Mouse (Mus musculus): Measurements from ENCODE around the gene Pold3. TPM values are rescaled to one million over a fixed set of nuclear protein-coding genes. Genes with fewer than 3 reads are reported as not detected.
A peak's percentile ranks its signal among the peaks of the same experiment; 100 is the strongest.

The Pold3 gene
- polyA plus RNA-seq (2012; rRNA removed) = 4.7 and 6.8 TPM in 2 replicates

DNA sequence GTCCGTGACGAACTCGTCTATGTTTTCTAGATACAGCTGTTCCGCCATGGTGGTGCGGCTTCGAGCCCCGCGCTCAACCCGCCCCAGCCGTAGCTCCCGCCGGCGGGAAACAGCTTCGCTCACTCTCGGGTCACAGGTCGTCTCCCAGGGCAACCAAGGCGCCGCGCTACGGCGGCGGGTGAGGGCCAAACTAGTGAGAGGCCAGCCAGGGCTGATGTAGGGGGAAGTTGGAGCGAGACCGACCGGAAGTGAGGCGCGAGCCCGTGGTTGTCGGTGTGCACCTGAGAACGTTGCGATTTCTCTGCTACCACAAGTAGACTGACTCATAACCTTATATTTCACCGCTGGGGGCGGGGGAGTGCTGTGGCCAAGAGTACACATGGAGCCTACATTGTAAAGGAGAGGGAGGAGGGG, at the start of gene Pold3:
Pold3 (minus strand) TSS at position 190 of the 414 bp plus-strand sequence.
- Histone ChIP-seq H3K4me3 (replicated peaks; ENCODE audit: extremely low read depth, low read depth, low read length) (peak within 1 kb of the TSS; percentile 79), H3K4me1 (ENCODE audit: control insufficient read depth, insufficient read depth, low read length) (peaks cover 2% of the 10 kb centered on the region; the same call in 1 of the 2 replicates)
- peak; percentile 100 for DNase-seq
- TF ChIP-seq CTCF (IDR thresholded peaks at IDR 0.05; ENCODE audit: insufficient read depth, low read length) (no peak), POLR2A (IDR thresholded peaks at IDR 0.05; ENCODE audit: borderline replicate concordance, extremely low read depth, low read depth, low read length) (peak; percentile 87; the same call in 1 of the 2 replicates)
- WGBS = under 1% methylated on average over 33 of the region's 33 CpGs

DNA sequence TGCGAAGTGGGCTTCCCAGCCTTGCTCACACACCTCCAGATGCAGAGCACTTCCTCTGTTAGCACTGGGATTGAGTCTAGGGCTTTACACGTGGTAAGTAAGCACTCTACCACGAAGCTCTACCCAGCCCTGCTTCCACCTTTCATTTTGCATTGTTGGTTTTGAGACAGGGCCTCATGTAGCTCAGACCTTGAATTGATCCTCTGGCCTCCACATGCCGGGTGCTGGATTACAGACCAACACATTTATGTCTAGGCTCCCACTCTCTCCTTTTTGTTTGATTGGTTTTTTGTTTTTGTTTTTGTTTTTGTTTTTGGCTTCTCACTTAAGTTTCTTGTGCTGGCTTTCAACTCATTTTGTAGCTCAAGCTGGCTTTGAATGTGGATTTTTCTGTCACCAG, 49.4 kb upstream of the Pold3 start:
- Histone ChIP-seq H3K4me3 (replicated peaks; ENCODE audit: extremely low read depth, low read depth, low read length) (no peak overlapping the region), H3K4me1 (ENCODE audit: control insufficient read depth, insufficient read depth, low read length) (no peaks in the 10 kb centered on the region)
- TF ChIP-seq CTCF (IDR thresholded peaks at IDR 0.05; ENCODE audit: insufficient read depth, low read length) (no peak), POLR2A (IDR thresholded peaks at IDR 0.05; ENCODE audit: borderline replicate concordance, extremely low read depth, low read depth, low read length) (no peak)
- 54% methylated on average over 4 of the region's 4 CpGs for WGBS
- no peak for DNase-seq

DNA sequence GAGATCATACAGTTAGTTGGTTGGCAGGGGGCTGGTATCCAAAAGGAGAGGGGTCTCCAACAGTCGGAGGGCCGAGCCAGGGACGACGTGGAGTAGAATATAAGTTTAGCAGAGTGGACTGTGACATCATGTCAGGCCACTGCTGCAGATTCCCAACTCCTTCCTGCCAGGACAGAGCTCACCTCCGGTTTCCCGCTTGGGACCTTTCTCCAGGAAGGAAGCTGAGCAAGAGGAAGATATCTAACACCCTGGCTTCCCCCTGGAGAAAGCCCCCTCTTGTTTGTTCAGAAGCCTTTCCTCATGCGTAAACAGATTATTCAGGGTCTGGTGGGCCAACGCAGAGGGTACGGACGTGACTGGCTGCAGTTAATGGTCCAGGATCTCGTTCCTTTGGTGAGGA, 47.3 kb upstream of the Pold3 start:
- TF ChIP-seq POLR2A (IDR thresholded peaks at IDR 0.05; ENCODE audit: borderline replicate concordance, extremely low read depth, low read depth, low read length) (no peak), CTCF (IDR thresholded peaks at IDR 0.05; ENCODE audit: insufficient read depth, low read length) (no peak)
- no peaks in the 10 kb centered on the region for H3K4me1 ChIP-seq (ENCODE audit: control insufficient read depth, insufficient read depth, low read length)
- DNase-seq = no peak
- WGBS = 53% methylated on average over 11 of the region's 11 CpGs
- H3K4me3 ChIP-seq (replicated peaks; ENCODE audit: extremely low read depth, low read depth, low read length) = no peak overlapping the region

DNA sequence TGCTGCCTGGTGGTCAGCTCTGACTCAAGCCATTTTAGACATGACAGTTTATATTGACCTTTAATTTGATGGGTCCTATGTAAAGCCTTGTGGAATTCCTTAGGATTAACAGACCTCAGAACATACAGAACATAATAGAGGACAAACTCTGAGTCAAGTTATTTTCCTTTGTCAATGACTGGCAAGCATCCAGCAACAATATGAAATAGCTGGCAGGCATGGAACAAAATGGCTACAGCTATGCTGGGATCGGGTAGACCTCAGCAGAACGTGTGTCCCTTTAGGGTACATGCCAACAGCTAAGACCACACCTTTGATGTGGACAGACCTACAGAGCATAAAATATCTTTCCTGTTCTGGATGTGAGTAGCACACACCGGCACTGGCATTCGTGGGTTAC, 42.1 kb upstream of the Pold3 start:
- H3K4me3 ChIP-seq (replicated peaks; ENCODE audit: extremely low read depth, low read depth, low read length) = no peak overlapping the region
- TF ChIP-seq CTCF (IDR thresholded peaks at IDR 0.05; ENCODE audit: insufficient read depth, low read length) (no peak), POLR2A (IDR thresholded peaks at IDR 0.05; ENCODE audit: borderline replicate concordance, extremely low read depth, low read depth, low read length) (no peak)
- WGBS = 54% methylated on average over 4 of the region's 4 CpGs
- DNase-seq = no peak
- peaks cover 5% of the 10 kb centered on the region for H3K4me1 ChIP-seq (ENCODE audit: control insufficient read depth, insufficient read depth, low read length)

DNA sequence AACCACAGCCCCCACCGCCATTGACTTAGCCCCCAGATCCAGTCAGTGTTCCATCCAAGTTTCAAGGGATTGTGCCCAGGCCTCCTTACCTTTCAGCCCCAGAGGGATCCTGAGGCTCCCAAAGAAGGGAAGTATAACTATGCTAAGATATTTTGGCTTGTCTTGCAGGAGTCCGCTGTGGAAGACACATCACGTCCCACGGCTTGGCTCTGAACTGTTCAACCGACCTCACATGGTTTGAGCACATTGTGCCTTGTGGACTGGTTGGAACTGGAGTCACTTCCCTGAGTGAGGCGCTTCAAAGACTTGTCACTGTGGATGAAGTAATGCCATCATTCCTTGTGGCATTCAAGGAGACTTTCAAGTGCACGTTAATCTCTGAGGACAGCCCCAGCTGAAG, 38.6 kb upstream of the Pold3 start:
- no peak for DNase-seq
- Histone ChIP-seq H3K4me1 (ENCODE audit: control insufficient read depth, insufficient read depth, low read length) (peaks cover 5% of the 10 kb centered on the region), H3K4me3 (replicated peaks; ENCODE audit: extremely low read depth, low read depth, low read length) (peak overlapping the region; percentile 40)
- no peak for TF ChIP-seq CTCF (IDR thresholded peaks at IDR 0.05; ENCODE audit: insufficient read depth, low read length)
- TF ChIP-seq POLR2A (IDR thresholded peaks at IDR 0.05; ENCODE audit: borderline replicate concordance, extremely low read depth, low read depth, low read length) = no peak
- WGBS = 45% methylated on average over 7 of the region's 7 CpGs

DNA sequence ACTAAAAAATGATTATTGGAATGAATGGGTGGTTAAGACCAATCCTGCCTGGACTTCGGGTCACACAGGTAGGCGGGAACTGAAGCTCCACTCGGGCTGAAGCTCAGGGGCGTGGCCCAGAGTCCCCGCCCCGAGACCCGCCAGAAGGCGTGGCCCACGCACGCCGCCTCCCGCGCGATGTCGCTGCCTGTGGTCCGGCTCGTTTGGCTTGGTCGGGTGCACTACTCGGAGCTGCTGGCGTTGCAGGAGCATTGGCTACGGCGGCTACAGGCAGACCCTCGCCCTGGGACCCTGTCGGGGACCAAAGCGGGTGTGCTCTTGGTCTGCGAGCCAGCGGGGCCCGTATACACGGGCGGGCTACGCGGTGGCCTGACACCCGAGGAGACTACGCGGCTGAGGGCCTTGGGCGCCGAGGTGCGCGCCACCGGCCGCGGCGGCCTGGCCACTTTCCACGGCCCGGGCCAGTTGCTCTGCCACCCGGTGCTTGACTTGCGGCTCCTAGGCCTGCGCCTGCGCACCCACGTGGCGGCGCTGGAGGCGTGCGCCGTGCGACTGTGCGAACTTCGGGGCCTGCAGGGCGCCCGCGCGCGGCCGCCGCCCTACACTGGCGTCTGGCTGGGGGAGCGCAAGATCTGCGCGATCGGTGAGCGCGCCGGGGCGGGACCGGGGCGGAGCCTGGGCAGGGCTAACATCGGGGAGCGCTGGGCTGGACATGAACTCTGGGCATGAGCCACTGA, 37.9 kb upstream of the Pold3 start, which contains the start of gene Lipt2:
Lipt2 (plus strand) TSS at position 173 of the 737 bp plus-strand sequence.
- peak; percentile 80; the same call in 1 of the 2 replicates for TF ChIP-seq POLR2A (IDR thresholded peaks at IDR 0.05; ENCODE audit: borderline replicate concordance, extremely low read depth, low read depth, low read length)
- TF ChIP-seq CTCF (IDR thresholded peaks at IDR 0.05; ENCODE audit: insufficient read depth, low read length) = no peak
- Histone ChIP-seq H3K4me3 (replicated peaks; ENCODE audit: extremely low read depth, low read depth, low read length) (peak within 1 kb of the TSS; percentile 89), H3K4me1 (ENCODE audit: control insufficient read depth, insufficient read depth, low read length) (peaks cover 5% of the 10 kb centered on the region)
- peak; percentile 88 for DNase-seq
- under 1% methylated on average over 78 of the region's 78 CpGs for WGBS

DNA sequence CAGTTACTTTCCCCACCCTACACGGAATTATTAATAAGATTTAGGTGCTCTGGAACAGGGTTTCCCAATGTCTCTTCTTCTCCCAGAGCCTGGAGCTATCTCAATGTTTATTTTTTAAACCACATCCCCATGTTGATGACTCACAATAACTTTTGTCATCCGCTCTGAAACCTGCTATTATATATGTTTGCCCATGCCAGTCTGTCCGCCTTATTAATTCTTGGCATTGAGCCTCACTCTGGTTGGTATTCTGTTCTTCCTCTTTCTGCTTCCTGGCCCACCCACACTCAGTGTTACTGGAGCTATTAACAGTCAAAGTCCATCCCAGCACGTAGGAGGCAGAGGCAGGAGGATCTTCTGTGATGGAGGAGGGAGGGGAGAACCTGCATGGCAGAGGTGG, 36.3 kb upstream of the Pold3 start:
- Histone ChIP-seq H3K4me1 (ENCODE audit: control insufficient read depth, insufficient read depth, low read length) (peaks cover 5% of the 10 kb centered on the region), H3K4me3 (replicated peaks; ENCODE audit: extremely low read depth, low read depth, low read length) (no peak overlapping the region)
- WGBS = 49% methylated on average over 4 of the region's 4 CpGs
- DNase-seq = no peak
- no peak for TF ChIP-seq POLR2A (IDR thresholded peaks at IDR 0.05; ENCODE audit: borderline replicate concordance, extremely low read depth, low read depth, low read length)
- TF ChIP-seq CTCF (IDR thresholded peaks at IDR 0.05; ENCODE audit: insufficient read depth, low read length) = no peak

DNA sequence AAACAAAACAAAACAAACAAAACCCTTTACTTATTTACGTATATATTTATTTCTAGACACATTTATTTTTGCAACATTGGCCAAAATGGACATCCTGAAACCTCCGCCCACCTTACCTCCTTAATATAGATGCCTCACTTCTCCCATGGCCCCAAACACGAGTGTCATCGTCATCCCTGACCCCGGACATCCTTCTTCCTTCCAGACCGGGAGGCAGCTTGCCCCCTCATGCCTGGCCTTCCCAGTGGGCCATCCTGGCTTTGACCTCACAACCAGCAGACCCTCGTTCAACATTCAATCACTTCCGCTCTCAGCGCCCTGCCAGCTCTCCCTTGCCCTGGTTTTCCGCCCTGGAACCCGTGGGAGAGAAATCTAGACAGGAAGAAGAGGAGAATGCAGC, 29.3 kb upstream of the Pold3 start:
- no peak for DNase-seq
- 66% methylated on average over 11 of the region's 11 CpGs for WGBS
- Histone ChIP-seq H3K4me1 (ENCODE audit: control insufficient read depth, insufficient read depth, low read length) (no peaks in the 10 kb centered on the region), H3K4me3 (replicated peaks; ENCODE audit: extremely low read depth, low read depth, low read length) (no peak overlapping the region)
- TF ChIP-seq CTCF (IDR thresholded peaks at IDR 0.05; ENCODE audit: insufficient read depth, low read length) (no peak), POLR2A (IDR thresholded peaks at IDR 0.05; ENCODE audit: borderline replicate concordance, extremely low read depth, low read depth, low read length) (no peak)

DNA sequence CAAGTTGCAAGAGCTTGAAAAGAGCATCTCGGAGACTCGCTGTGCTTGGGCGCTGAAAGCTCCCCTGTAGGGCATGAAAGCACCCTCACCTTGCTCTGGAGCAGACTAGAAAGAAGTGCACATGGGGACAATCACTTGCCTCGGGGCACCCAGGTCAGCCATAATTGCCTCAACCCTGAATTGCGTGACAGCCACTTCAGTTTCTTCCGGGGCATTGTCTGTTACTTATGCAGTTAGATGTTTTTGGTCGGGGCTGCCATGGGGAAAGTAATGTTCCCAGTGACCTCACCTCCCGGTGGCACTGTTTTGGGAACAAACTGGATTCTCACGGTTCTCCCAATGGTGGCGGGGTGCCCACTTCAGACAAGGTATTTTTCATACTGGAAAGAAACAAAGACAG, 28.7 kb upstream of the Pold3 start:
- H3K4me3 ChIP-seq (replicated peaks; ENCODE audit: extremely low read depth, low read depth, low read length) = no peak overlapping the region
- no peak for DNase-seq
- TF ChIP-seq CTCF (IDR thresholded peaks at IDR 0.05; ENCODE audit: insufficient read depth, low read length) (no peak), POLR2A (IDR thresholded peaks at IDR 0.05; ENCODE audit: borderline replicate concordance, extremely low read depth, low read depth, low read length) (no peak)
- WGBS = 56% methylated on average over 10 of the region's 10 CpGs
- no peaks in the 10 kb centered on the region for H3K4me1 ChIP-seq (ENCODE audit: control insufficient read depth, insufficient read depth, low read length)

DNA sequence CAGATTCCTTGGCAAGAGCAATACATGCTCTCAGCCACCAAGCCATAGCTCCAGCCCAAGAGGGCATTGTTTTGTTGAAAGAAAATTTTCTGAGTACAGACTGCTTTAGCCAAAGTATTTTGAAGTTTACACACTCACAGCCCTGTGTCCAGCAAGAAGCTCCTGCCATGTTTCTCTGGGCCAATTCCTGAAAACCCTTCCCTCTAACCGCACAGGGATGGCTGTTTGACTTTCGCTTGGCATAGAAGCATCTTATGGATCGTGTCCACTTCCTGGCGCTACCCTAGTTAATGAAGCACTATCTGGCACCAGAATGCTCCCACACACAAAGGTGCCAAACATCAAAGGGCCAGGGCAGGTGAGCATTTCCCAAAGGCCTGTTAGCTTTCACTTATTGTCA, 27.2 kb upstream of the Pold3 start:
- no peak for DNase-seq
- no peaks in the 10 kb centered on the region for H3K4me1 ChIP-seq (ENCODE audit: control insufficient read depth, insufficient read depth, low read length)
- no peak overlapping the region for H3K4me3 ChIP-seq (replicated peaks; ENCODE audit: extremely low read depth, low read depth, low read length)
- TF ChIP-seq CTCF (IDR thresholded peaks at IDR 0.05; ENCODE audit: insufficient read depth, low read length) (no peak), POLR2A (IDR thresholded peaks at IDR 0.05; ENCODE audit: borderline replicate concordance, extremely low read depth, low read depth, low read length) (no peak)
- WGBS = 74% methylated on average over 4 of the region's 4 CpGs
